Mouse (Mus musculus) olfactory bulb, adult 2 months (tissue): ENCODE results near the gene Slc12a3.

Source experiments
- CTCF ChIP-seq: fragments of 200-500 bp; IDR thresholded peaks from 2 replicates; pipeline ENCODE4 v1.5.1; 2012; ENCODE audit warnings: low read depth, mild to moderate bottlenecking, low read length, moderate library complexity; ENCODE audit not compliant: insufficient read depth
- POLR2A ChIP-seq: fragments of 200-500 bp; IDR thresholded peaks from 2 replicates; pipeline ENCODE4 v1.6.1; 2012; ENCODE audit warnings: mild to moderate bottlenecking, low read depth, low read length, moderate library complexity; ENCODE audit not compliant: insufficient read depth

- TF ChIP-seq CTCF (no peak), POLR2A (no peak)
These were observed 83.5 kb downstream of the Slc12a3 start for GRCm38 (mm10) chr8:94412518-94412917.
